Mouse (Mus musculus): ENCODE data around the gene Slc10a1. TPM values are rescaled to one million over a fixed set of nuclear protein-coding genes. Genes with fewer than 3 reads are reported as not detected.
A peak's percentile ranks its signal among the peaks of the same experiment; 100 is the strongest.

The Slc10a1 gene
- polyA plus RNA-seq, 1 experiment from 2014 or later, result 0.95 TPM

GRCm38 (mm10) chr12:80992540-80993122 is 24.1 kb upstream of the Slc10a1 start:
- no peaks in the 10 kb centered on the region for H3K4me1 ChIP-seq (replicated peaks)
- no peak overlapping the region for H3K4me2 ChIP-seq
- H3K27me3 ChIP-seq, result peaks cover 5% of the 10 kb centered on the region; the same call in 1 of the 2 replicates
- ATAC-seq (ENCODE audit: low read depth) (no peak), DNase-seq (no peak)
- 69% methylated on average over 8 of the region's 8 CpGs for WGBS (ENCODE audit: insufficient replicate concordance)
- H3K36me3 ChIP-seq, result no peaks in the 10 kb centered on the region
- no peak overlapping the region for H3K4me3 ChIP-seq (replicated peaks)
- H3K9ac ChIP-seq, result no peak overlapping the region
- no peak overlapping the region for H3K27ac ChIP-seq
- no peaks in the 10 kb centered on the region for H3K9me3 ChIP-seq (replicated peaks)

GRCm38 (mm10) chr12:80991806-80992205 is 23.3 kb upstream of the Slc10a1 start:
- Histone ChIP-seq H3K4me1 (replicated peaks) (no peaks in the 10 kb centered on the region), H3K9ac (no peak overlapping the region), H3K36me3 (no peaks in the 10 kb centered on the region), H3K9me3 (replicated peaks) (no peaks in the 10 kb centered on the region), H3K4me3 (replicated peaks) (no peak overlapping the region), H3K4me2 (no peak overlapping the region), H3K27me3 (no peaks in the 10 kb centered on the region), H3K27ac (no peak overlapping the region)
- 59% methylated on average over 10 of the region's 10 CpGs for WGBS (ENCODE audit: insufficient replicate concordance)
- no peak for ATAC-seq (ENCODE audit: low read depth)
- no peak for DNase-seq

DNA sequence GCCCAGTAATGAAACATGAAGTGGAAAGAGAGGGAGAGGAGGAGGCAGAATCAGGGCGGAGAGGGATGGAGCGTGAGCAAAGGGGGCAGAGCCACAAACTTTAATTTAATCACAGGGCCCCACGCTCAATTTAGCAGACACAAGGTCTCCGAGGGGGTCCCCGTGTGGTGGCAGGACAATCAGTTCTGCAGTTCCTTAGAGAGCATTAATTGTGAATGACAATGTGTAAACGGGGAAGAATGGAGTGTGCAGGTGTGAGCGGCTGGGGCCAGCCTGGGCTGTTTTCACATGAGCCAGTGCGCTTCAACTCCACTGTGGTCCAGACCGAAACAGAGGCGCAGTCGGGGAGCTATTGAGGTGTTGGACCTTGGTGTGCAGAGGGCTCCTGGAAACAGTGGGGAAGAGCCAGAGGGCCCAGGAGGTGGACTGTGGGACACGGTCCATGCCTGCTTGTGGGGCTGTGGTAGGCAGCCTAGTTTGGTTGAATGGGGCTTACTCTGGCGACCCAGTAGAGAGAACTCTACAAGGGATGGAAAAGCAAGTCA is 22.5 kb upstream of the Slc10a1 start:
- Histone ChIP-seq H3K4me1 (replicated peaks) (no peaks in the 10 kb centered on the region), H3K9ac (no peak overlapping the region), H3K9me3 (replicated peaks) (no peaks in the 10 kb centered on the region), H3K4me3 (replicated peaks) (no peak overlapping the region), H3K36me3 (no peaks in the 10 kb centered on the region), H3K27ac (no peak overlapping the region), H3K27me3 (no peaks in the 10 kb centered on the region), H3K4me2 (no peak overlapping the region)
- ATAC-seq (ENCODE audit: low read depth), result no peak
- no peak for DNase-seq
- WGBS (ENCODE audit: insufficient replicate concordance), result 81% methylated on average over 13 of the region's 13 CpGs

DNA sequence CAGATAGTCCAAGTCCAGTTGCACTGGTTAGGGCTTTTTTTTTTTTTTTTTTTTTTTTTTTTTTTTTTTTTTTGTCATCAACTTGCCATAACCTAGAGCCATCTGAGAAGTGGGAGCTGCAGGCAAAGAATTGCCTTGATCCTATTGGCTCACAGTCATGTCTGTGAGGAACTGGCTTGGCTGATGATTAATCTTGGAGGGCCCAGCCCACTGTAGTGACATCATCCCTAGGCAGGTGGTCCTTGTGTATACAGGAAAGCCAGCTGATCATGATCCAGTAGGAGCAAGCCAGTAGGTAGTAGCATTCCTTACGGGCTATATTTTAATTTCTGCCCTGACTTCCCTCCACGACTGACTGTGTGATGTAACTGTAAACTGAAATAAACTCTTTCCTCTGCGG is 19.8 kb upstream of the Slc10a1 start:
- no peaks in the 10 kb centered on the region for H3K9me3 ChIP-seq (replicated peaks)
- H3K4me1 ChIP-seq (replicated peaks), result no peaks in the 10 kb centered on the region
- H3K27me3 ChIP-seq, result no peaks in the 10 kb centered on the region
- WGBS (ENCODE audit: insufficient replicate concordance), result 60% methylated on average over 3 of the region's 3 CpGs
- no peak for ATAC-seq (ENCODE audit: low read depth)
- H3K4me2 ChIP-seq, result no peak overlapping the region
- no peak overlapping the region for H3K4me3 ChIP-seq (replicated peaks)
- DNase-seq, result no peak
- H3K9ac ChIP-seq, result no peak overlapping the region
- no peak overlapping the region for H3K27ac ChIP-seq
- H3K36me3 ChIP-seq, result no peaks in the 10 kb centered on the region

GRCm38 (mm10) chr12:80986628-80987027 is 18.1 kb upstream of the Slc10a1 start:
- H3K4me2 ChIP-seq, result no peak overlapping the region
- no peak overlapping the region for H3K4me3 ChIP-seq (replicated peaks)
- ATAC-seq (ENCODE audit: low read depth) (no peak), DNase-seq (no peak)
- no peaks in the 10 kb centered on the region for H3K36me3 ChIP-seq
- H3K4me1 ChIP-seq (replicated peaks), result no peaks in the 10 kb centered on the region
- no peak overlapping the region for H3K27ac ChIP-seq
- no peaks in the 10 kb centered on the region for H3K9me3 ChIP-seq (replicated peaks)
- no peaks in the 10 kb centered on the region for H3K27me3 ChIP-seq
- 61% methylated on average over 4 of the region's 4 CpGs for WGBS (ENCODE audit: insufficient replicate concordance)
- H3K9ac ChIP-seq, result no peak overlapping the region

DNA sequence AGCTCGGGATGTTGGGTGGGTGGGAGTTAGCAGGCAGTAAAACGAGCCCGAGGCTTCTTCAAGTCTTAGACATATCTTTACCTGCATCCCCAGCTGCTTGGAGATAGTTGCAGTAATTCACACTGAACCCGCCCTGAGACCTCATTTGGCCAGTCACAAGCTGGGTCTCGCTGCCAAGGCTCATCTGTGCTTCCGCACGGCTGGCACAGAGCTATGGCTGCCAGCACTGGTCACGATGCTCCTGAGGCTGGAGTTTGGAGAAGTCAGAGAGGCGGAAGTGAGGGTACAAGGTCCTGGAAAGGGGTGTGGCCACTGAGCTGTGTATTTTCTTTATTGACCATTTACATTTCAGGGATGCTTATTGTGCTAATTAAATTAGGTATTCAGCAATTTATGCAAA is 15.2 kb upstream of the Slc10a1 start:
- Histone ChIP-seq H3K27ac (no peak overlapping the region), H3K27me3 (no peaks in the 10 kb centered on the region), H3K4me1 (replicated peaks) (no peaks in the 10 kb centered on the region), H3K9me3 (replicated peaks) (no peaks in the 10 kb centered on the region), H3K9ac (no peak overlapping the region), H3K36me3 (no peaks in the 10 kb centered on the region), H3K4me2 (no peak overlapping the region), H3K4me3 (replicated peaks) (no peak overlapping the region)
- WGBS (ENCODE audit: insufficient replicate concordance), result 57% methylated on average over 9 of the region's 9 CpGs
- ATAC-seq (ENCODE audit: low read depth) (no peak), DNase-seq (no peak)

DNA sequence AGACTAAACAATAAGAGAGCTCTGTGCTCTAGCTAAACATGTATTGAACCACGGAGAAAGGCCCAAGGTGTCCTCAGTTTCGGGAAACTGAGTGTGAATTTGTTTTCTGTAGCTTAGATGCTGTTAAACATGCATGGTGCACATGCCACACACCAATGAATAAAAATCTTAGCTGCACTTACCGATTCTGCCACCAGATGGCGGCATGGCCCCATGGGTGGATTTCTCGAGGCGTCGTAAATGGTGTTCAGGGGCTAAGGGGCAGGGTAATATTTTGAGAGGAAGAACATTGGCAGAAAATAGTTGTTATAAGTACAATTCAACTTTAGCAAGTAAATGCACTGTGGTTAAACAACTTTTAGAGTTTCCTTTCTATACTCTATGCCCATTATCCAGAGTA is 13.8 kb upstream of the Slc10a1 start:
- H3K9me3 ChIP-seq (replicated peaks), result no peaks in the 10 kb centered on the region
- ATAC-seq (ENCODE audit: low read depth) (no peak), DNase-seq (peak; percentile 27)
- H3K27ac ChIP-seq, result no peak overlapping the region
- no peaks in the 10 kb centered on the region for H3K36me3 ChIP-seq
- no peaks in the 10 kb centered on the region for H3K27me3 ChIP-seq
- H3K4me2 ChIP-seq, result no peak overlapping the region
- no peaks in the 10 kb centered on the region for H3K4me1 ChIP-seq (replicated peaks)
- H3K4me3 ChIP-seq (replicated peaks), result no peak overlapping the region
- whole genome bisulfite sequencing (ENCODE audit: insufficient replicate concordance), result 2% methylated on average over 7 of the region's 7 CpGs
- no peak overlapping the region for H3K9ac ChIP-seq

DNA sequence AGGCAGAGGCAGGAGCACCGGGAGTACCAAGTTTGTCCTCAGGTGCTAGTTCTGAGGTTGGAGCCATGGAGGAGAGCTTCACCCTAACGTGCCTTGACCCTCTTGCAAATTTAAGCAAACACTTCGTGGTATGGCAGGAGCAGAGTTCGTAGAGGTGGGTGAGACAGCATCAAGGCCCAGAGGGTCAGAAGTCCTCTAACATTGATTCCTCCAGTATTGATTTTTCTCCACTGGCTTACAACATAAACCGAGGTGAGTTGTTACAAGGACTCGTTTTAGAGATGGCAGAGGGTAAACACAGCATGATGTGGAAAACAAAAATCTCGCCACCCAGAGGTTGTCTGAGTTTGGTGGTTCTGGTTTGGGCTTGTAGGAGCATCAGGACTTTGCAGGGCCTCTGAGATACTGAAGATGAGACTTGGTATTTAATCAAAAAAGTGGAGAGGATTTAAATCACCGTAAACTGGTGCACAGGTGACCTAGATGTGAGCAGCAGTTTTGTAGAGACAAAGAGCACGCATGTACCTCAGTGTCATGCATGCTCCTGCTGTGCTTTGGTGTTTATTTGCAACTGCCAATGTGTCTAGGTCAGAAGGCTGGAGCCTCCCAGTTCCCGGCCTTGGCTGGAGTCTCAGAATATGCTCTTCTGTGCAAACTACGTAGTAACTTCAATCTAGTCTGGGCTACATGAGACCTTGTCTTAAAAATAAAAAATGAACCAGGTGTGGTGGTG is 7.6 kb upstream of the Slc10a1 start:
- H3K27me3 ChIP-seq, result peaks cover 3% of the 10 kb centered on the region; the same call in 1 of the 2 replicates
- peak overlapping the region; percentile 64 for H3K27ac ChIP-seq
- H3K4me3 ChIP-seq (replicated peaks), result no peak overlapping the region
- no peak for DNase-seq
- 52% methylated on average over 11 of the region's 11 CpGs for WGBS (ENCODE audit: insufficient replicate concordance)
- H3K4me2 ChIP-seq, result no peak overlapping the region
- no peak overlapping the region for H3K9ac ChIP-seq
- no peaks in the 10 kb centered on the region for H3K4me1 ChIP-seq (replicated peaks)
- ATAC-seq (ENCODE audit: low read depth), result peak; percentile 67
- no peaks in the 10 kb centered on the region for H3K36me3 ChIP-seq
- no peaks in the 10 kb centered on the region for H3K9me3 ChIP-seq (replicated peaks)

- Histone ChIP-seq H3K4me1 (replicated peaks) (no peaks in the 10 kb centered on the region; the same call in 1 of the 2 replicates), H3K4me2 (no peak overlapping the region), H3K27ac (no peak overlapping the region), H3K36me3 (no peaks in the 10 kb centered on the region), H3K4me3 (replicated peaks) (no peak overlapping the region), H3K9ac (no peak overlapping the region), H3K27me3 (peaks cover 3% of the 10 kb centered on the region; the same call in 1 of the 2 replicates), H3K9me3 (replicated peaks) (no peaks in the 10 kb centered on the region)
- ATAC-seq (ENCODE audit: low read depth), result no peak
- 41% methylated on average over 3 of the region's 3 CpGs for WGBS (ENCODE audit: insufficient replicate concordance)
- no peak for DNase-seq
These were observed 3.3 kb upstream of the Slc10a1 start for GRCm38 (mm10) chr12:80971756-80972155.

DNA sequence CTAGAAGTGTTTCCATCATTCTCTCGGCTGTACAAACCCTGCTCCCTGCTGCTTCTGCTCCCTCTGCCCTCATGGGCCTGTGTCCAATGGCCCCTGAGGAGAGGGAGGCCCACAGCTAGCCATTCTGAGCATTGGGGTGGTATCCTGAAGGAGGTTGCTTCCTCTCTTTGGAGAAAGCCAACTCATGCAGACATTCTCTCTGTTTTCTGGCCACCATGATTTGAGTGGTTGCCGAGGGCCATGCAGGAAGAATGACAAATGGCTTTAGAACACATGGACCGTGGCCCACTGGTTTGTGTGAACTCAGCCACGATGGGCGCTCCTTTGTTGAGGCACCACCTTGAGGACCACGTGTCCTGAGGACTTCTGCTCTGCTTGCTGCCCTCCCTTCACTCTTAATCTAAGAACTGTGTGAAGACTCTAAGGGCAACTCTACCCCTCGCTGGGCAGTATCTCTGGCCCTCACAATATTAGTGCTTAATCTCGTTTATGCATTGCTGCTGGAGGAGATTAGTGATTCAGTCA is 1.7 kb upstream of the Slc10a1 start:
- Histone ChIP-seq H3K4me2 (no peak overlapping the region), H3K36me3 (no peaks in the 10 kb centered on the region), H3K4me1 (replicated peaks) (no peaks in the 10 kb centered on the region; the same call in 1 of the 2 replicates), H3K4me3 (replicated peaks) (no peak overlapping the region), H3K27ac (no peak overlapping the region), H3K27me3 (peaks cover 3% of the 10 kb centered on the region; the same call in 1 of the 2 replicates), H3K9ac (no peak overlapping the region), H3K9me3 (replicated peaks) (no peaks in the 10 kb centered on the region)
- WGBS (ENCODE audit: insufficient replicate concordance), result 59% methylated on average over 8 of the region's 8 CpGs
- DNase-seq, result no peak
- ATAC-seq (ENCODE audit: low read depth), result no peak

DNA sequence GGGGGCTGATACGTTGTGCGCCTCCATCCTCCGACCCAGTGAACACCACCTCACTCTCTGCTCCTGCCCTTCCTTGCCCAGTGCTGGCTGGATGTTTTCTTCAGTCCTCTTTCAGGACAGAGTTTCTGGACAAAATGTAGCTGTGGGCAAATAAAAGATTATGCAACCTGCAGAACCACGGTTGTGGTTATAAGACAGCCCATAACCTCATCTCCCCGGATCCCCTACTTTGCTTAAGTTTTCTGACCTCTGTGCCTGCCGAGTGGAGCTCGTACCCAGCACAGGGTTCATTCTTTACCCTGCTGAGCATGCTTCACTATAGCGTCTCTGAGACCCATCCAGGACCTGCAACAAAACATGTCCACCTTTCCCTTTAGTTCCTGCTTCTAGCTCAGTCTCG is 587 bp downstream of the Slc10a1 start:
- no peak overlapping the region for H3K27ac ChIP-seq
- no peaks in the 10 kb centered on the region for H3K9me3 ChIP-seq (replicated peaks)
- peaks cover 3% of the 10 kb centered on the region; the same call in 1 of the 2 replicates for H3K27me3 ChIP-seq
- H3K4me1 ChIP-seq (replicated peaks), result no peaks in the 10 kb centered on the region; the same call in 1 of the 2 replicates
- 62% methylated on average over 9 of the region's 9 CpGs for WGBS (ENCODE audit: insufficient replicate concordance)
- ATAC-seq (ENCODE audit: low read depth) (0 out of 2 replicates have a peak, but pooled peaks have one; percentile 32), DNase-seq (no peak)
- H3K36me3 ChIP-seq, result no peaks in the 10 kb centered on the region
- H3K4me3 ChIP-seq (replicated peaks), result no peak overlapping the region
- H3K4me2 ChIP-seq, result no peak overlapping the region
- H3K9ac ChIP-seq, result no peak overlapping the region
